Mouse (Mus musculus) liver, embryonic 14 days (tissue): Measurements from ENCODE around the gene Tmem18. TPM values are rescaled to one million over a fixed set of nuclear protein-coding genes. Genes with fewer than 3 reads are reported as not detected.

ENCODE experiments used
- polyA plus RNA-seq: library from polyadenylated mRNA; depleted of rRNA; stranded (reverse); fragments of >200 nt; gene quantifications from 2 replicates; pipeline ENCODE4 v1.2.3, GENCODE M21; 2012; rRNA removed

Tmem18 gene
- 5.5 and 6.6 TPM in 2 replicates for polyA plus RNA-seq

DNA sequence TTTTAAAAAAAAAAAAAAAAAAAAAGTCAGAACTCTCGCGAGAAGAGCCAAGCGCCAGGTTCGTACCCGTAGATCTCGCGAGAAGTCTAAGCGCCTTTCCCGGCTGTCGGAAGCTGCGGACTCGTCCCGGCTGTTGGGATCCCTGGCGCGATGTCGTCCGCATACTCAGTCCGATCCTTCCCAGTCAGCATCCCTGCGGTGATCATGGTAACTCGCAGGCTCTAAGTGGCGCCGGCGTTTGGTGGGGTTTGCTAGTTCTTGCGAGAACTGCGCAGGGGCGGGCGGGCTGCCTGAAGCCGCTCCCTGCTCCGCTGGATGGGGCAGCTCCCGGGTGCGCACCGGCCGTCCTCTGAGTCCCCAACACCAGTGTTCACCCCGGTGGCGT lies at the start of gene Tmem18:
Gene Tmem18, plus strand, starts transcription at position 71 of the 385 bp plus-strand sequence.

Other genes starting within 250 kb of the Tmem18 start
- gene Sntg2, start 211.1 kb upstream of the Tmem18 start, polyA plus RNA-seq: 0.03 and 0.05 TPM in 2 replicates